ENCODE assay signal across 15 mouse cellular contexts in the genomic region with DNA sequence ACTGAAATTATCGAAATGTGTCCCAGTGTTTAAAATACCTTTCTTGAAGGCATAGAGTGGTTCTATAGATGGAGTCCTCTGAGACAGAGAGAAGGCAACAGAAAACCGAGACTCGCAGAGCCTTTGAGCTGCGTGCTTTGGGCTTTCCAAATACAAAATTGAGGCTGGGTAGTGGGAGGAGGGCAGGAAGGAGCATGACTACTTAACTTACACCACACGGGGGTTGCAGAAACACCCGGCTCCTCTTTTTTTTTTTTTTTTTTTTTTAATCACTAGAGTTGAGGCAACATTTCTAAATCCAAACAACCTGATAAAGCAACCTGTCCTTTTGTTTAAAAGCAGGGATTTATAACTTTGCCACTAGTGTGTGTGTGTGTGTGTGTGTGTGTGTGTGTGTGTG. TPM values are rescaled to one million over a fixed set of nuclear protein-coding genes. Genes with fewer than 3 reads are reported as not detected.
DNase-seq lines count a peak whose midpoint lies in the region; ATAC-seq lines count a peak whose summit lies in the region.
"Had no signal": no experiment of that assay in that cellular context is flagged by ENCODE, and none has a peak within 500 bp of the region (broad histone marks: within the 10 kb centered on the region; RNA-seq: fewer than 3 reads in every experiment).

A gene (minus strand): TSS at position 160 of the 400 bp plus-strand sequence.

- DNase-seq in frontal cortex, adult 2 months (ENCODE audit: extremely low spot score in 1 of 2, low spot score in 1 of 2), result no peak
- DNase-seq in 416B (ENCODE audit: low read depth), result peak; percentile 32
- peak; percentile 59 for DNase-seq in naive thymus-derived CD4-positive, alpha-beta T cell, adult 2 months (ENCODE audit: low read depth)
- DNase-seq in right cerebral cortex, postnatal 25 days, result no peak
- no peak for DNase-seq in testis, postnatal 10 days (ENCODE audit: low spot score)
- DNase-seq: cerebellum, postnatal 36 days; heart, adult 2 months; kidney, postnatal 36 days; lung, postnatal 14 days; right cerebral cortex, adult 18-20 months had no signal

- ATAC-seq in frontal cortex, adult (ENCODE audit: low TSS enrichment), result peak; percentile 32; the same call in 1 of the 2 replicates
- ATAC-seq in common myeloid progenitor, adult 5-6 weeks (replicated peaks; ENCODE audit: low read depth, poor library complexity, severe bottlenecking), result peak; percentile 33; the same call in 1 of the 2 replicates
- ATAC-seq in erythroblast, adult 5-6 weeks (replicated peaks; ENCODE audit: low FRiP score, poor library complexity, severe bottlenecking), result no peak
- ATAC-seq: intestine, embryonic 16.5 days; liver, embryonic 12.5 days had no signal

RNA-seq across cellular contexts. Expression of the gene that starts here (rescaled TPM):
- 1.2 and 1.8 TPM in 2 replicates for polyA plus RNA-seq in frontal cortex, adult 2 months (2012; rRNA removed)
- 1.8 and 5.2 TPM in 2 replicates for total RNA-seq in common myeloid progenitor, adult 5-6 weeks (2017)
- total RNA-seq in erythroblast, adult 5-6 weeks (2015; ENCODE audit: low replicate concordance), result 11.1 and 36.7 TPM in 2 replicates
- total RNA-seq in erythroblast, adult 5-6 weeks (2017; ENCODE audit: low replicate concordance), result 3.5 and 16.2 TPM in 2 replicates

Comparison
In these comparisons a context has a peak if more than half of its experiments do, and no peak if none do; other contexts are left out.
1. DNase-seq: peak in 416B (single experiment) and naive thymus-derived CD4-positive, alpha-beta T cell, adult 2 months (single experiment); none in frontal cortex, adult 2 months (0 of 2), right cerebral cortex, postnatal 25 days (single experiment) and testis, postnatal 10 days (single experiment).